Mouse (Mus musculus) lung, postnatal 0 days (tissue): ENCODE data around the gene Hck.

Experiments used
- CTCF ChIP-seq: IDR thresholded peaks from 2 replicates; pipeline ENCODE4 v1.5.1; 2016; ENCODE audit warnings: antibody characterized with exemption, mild to moderate bottlenecking
- EP300 ChIP-seq: IDR thresholded peaks from 2 replicates; pipeline ENCODE4 v1.6.1; 2016; ENCODE audit warnings: antibody characterized with exemption, mild to moderate bottlenecking, control low read depth

- TF ChIP-seq CTCF: no peak
- TF ChIP-seq EP300: no peak
These were observed 71.7 kb downstream of the Hck start for GRCm38 (mm10) chr2:153179961-153180360.
